Mouse (Mus musculus) gastrocnemius, adult 18-20 months (tissue): ENCODE measurements around the gene Pagr1b. TPM values are rescaled to one million over a fixed set of nuclear protein-coding genes. Genes with fewer than 3 reads are reported as not detected.
A peak's percentile ranks its signal among the peaks of the same experiment; 100 is the strongest.

Source experiments
- DNase-seq: peaks from one replicate; pipeline ENCODE4 v3.0.0; 2021; ENCODE audit warnings: low spot score
- total RNA-seq, 2 experiments: library from RNA; stranded (reverse); gene quantifications; 2 replicates each; pipeline ENCODE4 v1.2.3; 2021

Gene Pagr1b
- total RNA-seq, 2 experiments from 2014 or later, result 1.7 TPM; not detected in 1

- no peak for DNase-seq
Measured at GRCm38 (mm10) chr7:127020031-127020430, 3.7 kb upstream of the Pagr1b start.

GRCm38 (mm10) chr7:127019306-127019960 lies 3.1 kb upstream of the Pagr1b start:
- no peak for DNase-seq

- DNase-seq, result no peak
Measured at GRCm38 (mm10) chr7:127018416-127019305, 2.4 kb upstream of the Pagr1b start.

- no peak for DNase-seq
Measured at GRCm38 (mm10) chr7:127017950-127018345, 1.7 kb upstream of the Pagr1b start.

GRCm38 (mm10) chr7:127016971-127017949 lies 976 bp upstream of the Pagr1b start, which contains the start of gene Pagr1a:
TSS of gene Pagr1a (minus strand) at chr7:127017352.
- peak; percentile 97 for DNase-seq

- no peak for DNase-seq
Measured at GRCm38 (mm10) chr7:127016486-127016938, 228 bp upstream of the Pagr1b start.

- DNase-seq, result no peak
Measured at GRCm38 (mm10) chr7:127016081-127016480, 203 bp downstream of the Pagr1b start.

GRCm38 (mm10) chr7:127014993-127015392 lies 1.3 kb downstream of the Pagr1b start:
- DNase-seq, result no peak

- peak; percentile 77 for DNase-seq
Measured at GRCm38 (mm10) chr7:127014320-127014719, 2.0 kb downstream of the Pagr1b start, which contains the start of gene Mvp. TSS of gene Mvp (minus strand) at chr7:127014621.

GRCm38 (mm10) chr7:127013385-127013784 lies 2.9 kb downstream of the Pagr1b start:
- DNase-seq, result no peak

GRCm38 (mm10) chr7:127012845-127013244 lies 3.4 kb downstream of the Pagr1b start:
- DNase-seq, result no peak

- no peak for DNase-seq
Measured at GRCm38 (mm10) chr7:127012374-127012773, 3.9 kb downstream of the Pagr1b start.

- DNase-seq, result no peak
Measured at GRCm38 (mm10) chr7:127011717-127012116, 4.6 kb downstream of the Pagr1b start.

- DNase-seq, result no peak
Measured at GRCm38 (mm10) chr7:127011051-127011450, 5.2 kb downstream of the Pagr1b start.

GRCm38 (mm10) chr7:127009307-127010085 lies 6.8 kb downstream of the Pagr1b start:
- no peak for DNase-seq

GRCm38 (mm10) chr7:127008239-127009019 lies 7.9 kb downstream of the Pagr1b start:
- peak; percentile 70 for DNase-seq

GRCm38 (mm10) chr7:127007313-127008024 lies 8.8 kb downstream of the Pagr1b start:
- DNase-seq, result no peak

GRCm38 (mm10) chr7:127004122-127004875 lies 12.0 kb downstream of the Pagr1b start:
- no peak for DNase-seq
